Mouse (Mus musculus): ENCODE measurements around the gene Tex30.
A peak's percentile ranks its signal among the peaks of the same experiment; 100 is the strongest.
"Not testable (repeated sequence)": the region's sequence is repeated elsewhere in the genome, so short reads cannot be mapped to it uniquely, and the experiment has no call there.

The Tex30 gene

DNA sequence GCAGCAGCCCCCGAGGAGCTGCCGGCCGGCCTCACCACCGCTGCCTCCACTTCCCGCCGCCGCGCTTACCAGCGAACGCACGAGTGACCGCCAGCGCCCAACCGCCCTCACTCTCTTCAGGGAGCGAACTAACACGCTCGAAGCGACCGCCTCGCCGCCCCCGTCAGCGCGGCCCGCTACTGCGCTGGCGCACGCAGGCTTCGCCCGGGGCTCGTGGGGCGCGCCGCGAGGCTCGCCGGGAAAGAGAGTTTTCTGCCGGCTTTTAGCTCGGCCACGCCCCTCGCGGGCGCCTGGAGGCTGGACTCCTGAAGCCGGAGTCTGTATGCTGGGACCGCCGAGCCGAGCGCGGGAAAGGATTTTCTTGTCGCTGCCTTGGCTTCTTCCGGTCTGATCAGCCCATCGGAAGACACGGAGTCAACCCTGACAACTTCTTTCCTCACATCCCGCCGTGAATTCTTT lies at the start of gene Tex30:
Tex30 (minus strand) TSS at position 183 of the 459 bp plus-strand sequence.
- peak; percentile 93 for DNase-seq (ENCODE audit: low spot score)

- DNase-seq (ENCODE audit: low spot score), result peak; percentile 17
Observed at GRCm38 (mm10) chr1:44148706-44149105, 46.5 kb upstream of the Tex30 start.

DNA sequence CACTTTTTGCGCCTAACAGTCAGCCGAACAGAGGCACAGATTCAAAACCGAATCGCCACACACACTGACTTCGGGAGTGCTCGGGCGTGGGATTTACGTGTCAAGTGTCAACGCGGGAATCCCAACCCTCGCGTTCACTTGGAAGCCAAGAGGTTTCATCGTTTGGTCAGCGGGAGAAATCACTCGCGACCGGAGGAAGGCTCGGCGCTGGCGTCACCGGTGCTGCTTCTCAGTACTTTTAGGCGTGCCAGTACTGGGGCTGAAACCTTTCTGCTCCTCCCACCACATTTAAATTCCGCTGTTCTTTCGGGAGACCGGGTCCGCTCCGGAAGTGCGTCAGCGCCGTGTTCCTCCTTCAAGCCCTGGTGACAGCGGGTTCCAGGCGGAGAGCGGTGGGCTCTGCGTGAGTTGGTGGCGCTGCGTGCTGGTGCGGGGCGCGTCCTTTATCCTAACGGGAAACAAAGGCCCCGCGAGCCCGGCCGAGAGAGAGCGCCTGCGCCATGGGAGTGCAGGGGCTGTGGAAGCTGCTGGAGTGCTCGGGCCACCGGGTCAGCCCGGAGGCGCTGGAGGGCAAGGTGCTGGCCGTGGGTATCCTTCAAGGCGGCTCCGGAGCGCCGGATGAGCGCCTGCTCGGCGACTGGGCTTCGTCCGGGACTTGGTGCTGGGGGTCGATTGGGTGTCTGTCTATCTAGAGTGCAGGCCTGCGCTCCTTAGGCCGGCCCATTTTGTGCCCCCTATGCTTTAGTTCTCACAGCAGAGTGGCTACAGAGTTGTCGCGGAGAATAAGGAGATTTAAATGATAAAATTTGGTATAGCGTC lies 45.5 kb upstream of the Tex30 start, which contains the start of gene Ercc5:
Ercc5 (plus strand) TSS at position 182 of the 819 bp plus-strand sequence.
- DNase-seq (ENCODE audit: low spot score), result peak; percentile 97

- DNase-seq (ENCODE audit: low spot score), result no peak
Observed at GRCm38 (mm10) chr1:44142747-44143146, 40.5 kb upstream of the Tex30 start.

- no peak for DNase-seq (ENCODE audit: low spot score)
Observed at GRCm38 (mm10) chr1:44140232-44140631, 38.0 kb upstream of the Tex30 start.

GRCm38 (mm10) chr1:44129929-44130581 lies 27.8 kb upstream of the Tex30 start:
- no peak for DNase-seq (ENCODE audit: low spot score)

- no peak for DNase-seq (ENCODE audit: low spot score)
Observed at GRCm38 (mm10) chr1:44125590-44125989, 23.3 kb upstream of the Tex30 start.

DNA sequence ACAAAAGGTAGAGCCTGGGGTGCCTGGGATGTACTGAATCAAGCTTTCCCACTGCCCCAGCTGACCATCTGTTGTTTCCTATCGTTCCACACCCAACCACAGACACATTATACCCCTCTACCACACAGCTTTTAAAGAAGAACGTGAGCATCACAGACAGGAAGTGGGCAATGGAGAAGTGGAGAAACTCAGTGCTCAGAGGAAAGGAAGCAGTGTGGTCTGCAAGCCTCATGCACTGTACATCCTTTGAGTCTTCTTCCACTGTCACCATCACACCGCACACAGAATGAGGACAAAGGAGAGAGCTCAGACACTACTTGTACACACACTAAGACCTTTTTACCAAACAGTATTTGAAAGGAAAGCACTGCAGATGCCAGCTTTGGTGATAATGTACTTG lies 20.0 kb upstream of the Tex30 start:
- DNase-seq (ENCODE audit: low spot score), result no peak

- DNase-seq (ENCODE audit: low spot score), result no peak
Observed at GRCm38 (mm10) chr1:44120074-44120406, 17.8 kb upstream of the Tex30 start.

GRCm38 (mm10) chr1:44119201-44120073 lies 17.2 kb upstream of the Tex30 start:
- peak; percentile 90 for DNase-seq (ENCODE audit: low spot score)

GRCm38 (mm10) chr1:44118239-44119054 lies 16.2 kb upstream of the Tex30 start, which contains the start of the genes Kdelc1 and Bivm:
TSS of gene Kdelc1 (minus strand) at chr1:44118808.
TSS of gene Bivm (plus strand) at chr1:44118957.
- DNase-seq (ENCODE audit: low spot score), result peak; percentile 96

- peak; percentile 11 for DNase-seq (ENCODE audit: low spot score)
Observed at GRCm38 (mm10) chr1:44117571-44117970, 15.3 kb upstream of the Tex30 start.

DNA sequence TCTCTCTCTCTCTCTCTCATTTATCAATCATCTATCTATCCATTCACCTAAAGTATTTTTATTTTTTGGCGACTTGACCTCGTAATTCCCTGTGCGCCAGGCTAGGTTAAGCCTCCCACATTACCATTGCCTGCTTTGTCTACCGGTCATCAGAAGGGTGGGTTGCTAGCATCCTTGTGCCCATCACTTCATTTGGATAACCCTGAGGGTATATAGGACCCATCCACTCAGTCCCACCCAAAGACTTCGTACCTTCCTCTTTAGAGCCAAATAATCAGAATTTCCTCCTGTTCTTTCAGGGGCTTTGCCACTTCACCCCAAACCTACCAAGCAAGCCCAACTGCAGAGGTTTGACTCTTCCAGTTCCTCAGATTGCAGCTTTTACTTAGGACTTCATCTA lies 698 bp upstream of the Tex30 start:
- peak; percentile 28 for DNase-seq (ENCODE audit: low spot score)

DNA sequence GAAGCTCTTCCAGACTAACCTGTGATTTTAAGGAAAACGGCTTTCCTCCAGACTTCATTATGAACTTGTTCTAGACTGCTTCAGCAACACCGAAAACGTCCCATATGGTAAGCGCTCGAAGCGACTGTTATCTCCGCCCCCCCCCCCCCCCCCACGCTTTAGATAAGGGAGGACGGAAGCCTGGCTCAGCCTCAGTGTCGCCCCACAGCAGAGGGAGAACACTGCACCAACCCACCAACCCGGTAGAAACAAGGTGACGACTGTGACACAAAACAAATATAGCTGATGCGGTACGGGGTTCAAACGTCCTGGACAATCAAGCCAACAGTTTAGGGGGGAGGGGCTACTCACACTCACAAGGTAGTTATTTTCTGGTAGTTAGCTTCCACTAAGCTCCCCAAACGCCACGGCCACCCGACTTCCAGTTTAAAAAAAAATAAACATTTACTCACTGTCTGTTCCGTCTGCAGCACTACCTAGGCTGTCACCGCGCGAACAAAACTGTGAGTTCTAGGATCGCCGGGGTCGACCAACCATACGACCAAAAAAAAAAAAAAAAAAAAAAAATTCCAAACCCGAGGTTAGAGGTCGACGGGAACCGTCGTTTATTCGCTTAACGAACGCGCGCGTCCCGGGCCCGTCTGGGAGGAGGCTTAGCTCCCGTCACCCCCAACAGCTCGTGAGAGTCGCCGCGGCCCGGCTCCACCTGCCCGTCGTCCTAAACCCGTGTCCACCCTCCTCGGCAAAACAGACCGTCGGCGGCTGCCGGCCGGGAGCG lies 604 bp downstream of the Tex30 start:
- peak; percentile 60 for DNase-seq (ENCODE audit: low spot score)

GRCm38 (mm10) chr1:44064625-44065024 lies 37.6 kb downstream of the Tex30 start:
- DNase-seq (ENCODE audit: low spot score), result peak; percentile 49

DNA sequence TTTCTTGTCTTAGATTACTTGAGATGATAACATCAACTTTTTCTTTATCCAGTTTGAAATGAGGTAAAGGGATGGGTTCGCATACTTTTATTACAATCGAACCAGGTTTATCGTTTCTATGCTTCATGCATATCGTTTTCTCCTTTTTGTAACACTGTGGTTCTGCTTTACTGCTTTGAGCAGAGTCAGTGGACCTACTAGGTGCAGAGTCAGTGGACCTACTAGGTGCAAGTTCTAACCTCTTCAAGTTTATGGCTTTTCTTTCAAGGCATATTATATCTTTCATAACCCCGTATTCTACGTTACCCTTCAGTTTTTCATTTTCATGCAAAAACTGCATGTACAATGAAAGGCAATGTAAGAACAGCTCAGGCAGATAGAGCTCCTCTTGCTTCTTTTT lies 38.8 kb downstream of the Tex30 start:
- DNase-seq (ENCODE audit: low spot score), result no peak

DNA sequence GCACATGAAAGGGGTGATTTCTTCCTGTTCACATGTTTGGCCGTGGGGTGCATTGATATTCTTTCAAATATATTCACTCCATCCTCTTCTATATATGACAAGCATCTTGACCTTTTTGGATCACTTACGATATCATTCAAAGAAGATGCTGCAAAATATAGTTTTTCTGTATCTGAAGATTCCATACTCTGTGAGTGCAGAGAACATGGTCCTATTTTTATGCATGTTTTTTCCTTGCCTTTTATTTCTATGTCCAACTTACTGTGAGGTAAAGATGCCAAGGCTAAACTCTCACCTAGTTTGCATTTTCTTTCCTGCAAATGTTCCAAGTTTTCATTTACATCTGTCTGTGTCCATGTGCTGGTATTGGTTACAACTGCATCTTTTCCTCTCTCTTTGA lies 40.4 kb downstream of the Tex30 start, which contains the start of gene Gm8251:
Gm8251 (minus strand) TSS at position 101 of the 400 bp plus-strand sequence.
- DNase-seq (ENCODE audit: low spot score), result no peak

DNA sequence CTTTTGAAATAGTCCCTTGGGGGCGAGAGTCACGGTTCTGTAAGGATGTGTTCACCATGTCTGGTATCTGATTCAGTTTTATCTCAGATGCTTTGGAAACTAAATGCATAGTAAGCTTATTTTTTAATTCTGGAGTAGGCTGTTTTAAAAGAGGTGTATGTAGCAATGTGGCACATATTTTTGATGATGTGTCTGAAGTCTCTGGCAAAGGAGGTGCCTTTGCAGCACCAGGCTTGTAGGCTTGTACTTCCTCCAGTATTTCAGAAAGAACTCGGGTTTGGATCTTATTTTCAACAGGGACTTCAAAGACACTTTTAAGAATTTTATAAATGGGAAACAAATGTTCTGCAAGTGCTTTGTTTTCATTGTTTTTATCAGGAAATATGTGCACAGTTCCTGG lies 44.4 kb downstream of the Tex30 start:
- DNase-seq (ENCODE audit: low spot score), result no peak

GRCm38 (mm10) chr1:44046556-44046955 lies 55.7 kb downstream of the Tex30 start:
- no peak for DNase-seq (ENCODE audit: low spot score)

DNA sequence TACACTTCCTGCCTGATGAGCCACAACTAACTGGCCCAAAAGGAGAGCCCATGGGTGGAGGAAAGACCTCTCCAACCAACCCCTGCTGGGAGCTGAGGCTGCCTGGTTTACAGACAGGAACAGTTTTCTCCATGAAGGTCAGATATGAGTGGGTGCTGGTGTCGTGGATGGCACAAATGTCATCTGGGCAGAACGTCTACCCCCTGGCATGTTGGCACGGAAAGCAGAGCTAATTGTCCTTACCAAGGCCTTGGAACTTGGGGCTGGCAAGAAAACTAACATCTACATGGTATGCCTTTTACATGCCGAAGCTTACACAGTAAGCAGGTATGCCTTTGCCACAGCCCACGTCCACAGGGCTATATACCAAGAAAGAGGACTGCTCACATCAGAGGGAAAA lies 56.6 kb downstream of the Tex30 start:
- not testable (repeated sequence) for DNase-seq (ENCODE audit: low spot score)

GRCm38 (mm10) chr1:44042555-44042915 lies 59.7 kb downstream of the Tex30 start:
- no peak for DNase-seq (ENCODE audit: low spot score)
